Mouse (Mus musculus) ES-E14 (cell line): ENCODE data around the gene Il12rb1. TPM values are rescaled to one million over a fixed set of nuclear protein-coding genes. Genes with fewer than 3 reads are reported as not detected.
A peak's percentile ranks its signal among the peaks of the same experiment; 100 is the strongest.

Source experiments
- DNase-seq: peaks from one replicate; pipeline ENCODE4 v3.0.0-alpha.2; 2013; ENCODE audit warnings: low read depth, low spot score
- H3K27ac ChIP-seq: 2 replicates; pipeline ENCODE4 v1.5.1; 2012; ENCODE audit warnings: low read depth, mild to moderate bottlenecking, low read length, moderate library complexity, mixed read lengths; ENCODE audit not compliant: poor library complexity, insufficient read depth, severe bottlenecking
- H3K36me3 ChIP-seq: 2 replicates; pipeline ENCODE4 v1.6.1; 2012; ENCODE audit warnings: mild to moderate bottlenecking, low read length, moderate library complexity, mixed read lengths; ENCODE audit not compliant: control insufficient read depth, poor library complexity, insufficient read depth, severe bottlenecking
- H3K4me1 ChIP-seq, 2 experiments: fragments of 150-350 bp in 1 of 2; sonication (generic) in 1 of 2; 2 replicates each; pipeline ENCODE4 v1.6.1; 2012; ENCODE audit warnings: low read length in 2 of 2, mild to moderate bottlenecking in 1 of 2, mixed read lengths in 1 of 2; ENCODE audit not compliant: control insufficient read depth in 2 of 2, insufficient read depth in 2 of 2, poor library complexity in 1 of 2
- H3K4me3 ChIP-seq, 2 experiments: fragments of 150-350 bp in 1 of 2; sonication (generic) in 1 of 2; 2 replicates each; pipeline ENCODE4 v1.5.1; 2012; ENCODE audit warnings: low read length in 2 of 2, low read depth in 1 of 2, mild to moderate bottlenecking in 1 of 2, mixed read lengths in 1 of 2; ENCODE audit not compliant: insufficient read depth in 1 of 2, poor library complexity in 1 of 2, severe bottlenecking in 1 of 2
- H3K9ac ChIP-seq: 2 replicates; pipeline ENCODE4 v1.6.1; 2012; ENCODE audit warnings: low read depth, mild to moderate bottlenecking, low read length, mixed read lengths; ENCODE audit not compliant: poor library complexity, insufficient read depth, severe bottlenecking
- H3K9me3 ChIP-seq: fragments of 150-350 bp; sonication (generic); 2 replicates; pipeline ENCODE4 v1.6.1; 2012; ENCODE audit warnings: low read depth, mild to moderate bottlenecking, low read length; ENCODE audit not compliant: control insufficient read depth, insufficient read depth
- CHD2 ChIP-seq: IDR thresholded peaks from 2 replicates; pipeline ENCODE4 v1.6.1; 2014; ENCODE audit warnings: mild to moderate bottlenecking, low read depth, low read length, inconsistent platforms
- HCFC1 ChIP-seq: IDR thresholded peaks from 2 replicates; pipeline ENCODE4 v1.6.1; 2012; ENCODE audit warnings: low read length, inconsistent platforms, borderline replicate concordance; ENCODE audit not compliant: insufficient read depth
- MAFK ChIP-seq: IDR thresholded peaks from 2 replicates; pipeline ENCODE4 v1.6.1; 2014; ENCODE audit warnings: mild to moderate bottlenecking, low read depth, low read length, inconsistent platforms; ENCODE audit not compliant: insufficient read depth
- ZC3H11A ChIP-seq: IDR thresholded peaks from 2 replicates; pipeline ENCODE4 v1.6.1; 2012; ENCODE audit warnings: low read depth, mild to moderate bottlenecking, inconsistent platforms, low read length, borderline replicate concordance
- ZNF384 ChIP-seq: IDR thresholded peaks from 2 replicates; pipeline ENCODE4 v1.6.1; 2012; ENCODE audit warnings: low read depth, low read length, inconsistent platforms
- in situ Hi-C, 2 experiments: fragments of 600-800 bp; cut with MboI; formaldehyde crosslinking; loops; one replicate each; pipeline ENCODE4 v1.15.1; 2025; ENCODE audit warnings: low sequenced_read_pairs in 2 of 2, inconsistent platforms in 1 of 2; ENCODE audit not compliant: unreplicated experiment in 2 of 2
- total RNA-seq: library from RNA; depleted of rRNA; stranded (reverse); fragments of 300-350 nt; gene quantifications from 2 replicates; pipeline ENCODE4 v1.2.3, GENCODE M21; 2012

The Il12rb1 gene
- total RNA-seq, 1 experiment, result 1.2 TPM

DNA sequence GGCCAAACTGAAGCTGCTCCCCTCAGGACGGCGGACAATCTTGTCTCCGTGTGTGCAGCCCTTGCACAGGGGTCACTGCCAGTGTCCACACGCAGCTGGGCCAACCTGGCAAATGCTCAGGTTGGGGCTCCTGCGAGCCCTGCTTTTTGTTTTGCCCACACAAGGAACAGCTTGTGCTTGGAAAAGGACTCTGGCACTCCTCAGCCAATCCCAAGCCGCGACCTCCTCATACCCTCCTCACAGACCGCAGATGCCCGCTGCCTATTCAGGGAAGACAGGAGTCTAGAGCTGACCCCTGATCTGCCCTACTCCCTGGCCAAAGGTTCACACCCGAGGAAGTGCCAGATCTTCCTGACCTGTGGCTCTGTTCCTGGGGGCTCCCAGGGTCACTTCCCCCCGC, 24.1 kb downstream of the Il12rb1 start:
- TF ChIP-seq CHD2, result no peak
- peaks cover 0 to 8% of the 10 kb centered on the region in 2 experiments; a peak in 2 of 4 replicates for H3K4me1 ChIP-seq
- H3K27ac ChIP-seq, result no peak overlapping the region
- H3K9ac ChIP-seq, result no peak overlapping the region
- no peak overlapping the region for H3K4me3 ChIP-seq
- peaks cover 18% of the 10 kb centered on the region for H3K36me3 ChIP-seq
- H3K9me3 ChIP-seq, result no peaks in the 10 kb centered on the region
- in situ Hi-C loops, result no loop called here
- DNase-seq, result no peak

DNA sequence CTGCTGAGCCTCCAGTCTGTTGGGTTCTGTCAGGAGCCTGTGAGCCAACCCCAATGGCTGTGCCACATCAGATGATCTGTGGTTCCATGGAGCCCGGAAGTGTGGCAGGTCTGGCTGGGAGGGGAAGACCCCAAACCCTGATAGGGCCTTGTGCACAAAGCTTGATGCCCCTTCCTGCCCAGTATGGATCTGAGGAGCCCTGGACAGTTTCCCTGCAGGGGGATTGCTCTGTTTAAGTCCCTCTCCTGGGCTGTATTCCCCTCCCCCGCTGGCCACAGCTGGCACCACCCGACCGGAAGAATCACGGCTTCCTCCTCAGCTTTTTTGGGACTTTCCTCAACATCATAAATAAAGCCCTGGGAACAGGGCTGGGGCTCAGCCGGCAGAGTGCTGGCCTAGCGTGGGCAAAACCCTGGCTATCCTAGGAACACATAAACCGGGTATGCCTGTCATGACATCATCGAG, 24.8 kb downstream of the Il12rb1 start:
- DNase-seq, result no peak
- Histone ChIP-seq H3K4me1 (peaks cover 0 to 8% of the 10 kb centered on the region in 2 experiments; a peak in 2 of 4 replicates), H3K9me3 (no peaks in the 10 kb centered on the region), H3K27ac (no peak overlapping the region), H3K9ac (no peak overlapping the region), H3K36me3 (peaks cover 18% of the 10 kb centered on the region), H3K4me3 (no peak overlapping the region)
- no peak for TF ChIP-seq MAFK
- TF ChIP-seq CHD2, result no peak
- no peak for TF ChIP-seq ZNF384
- TF ChIP-seq ZC3H11A, result no peak
- no peak for TF ChIP-seq HCFC1
- in situ Hi-C loops, result no loop called here

- Histone ChIP-seq H3K9ac (peak overlapping the region; percentile 50), H3K4me1 (peaks cover 0 to 8% of the 10 kb centered on the region in 2 experiments; a peak in 2 of 4 replicates), H3K9me3 (no peaks in the 10 kb centered on the region), H3K36me3 (peaks cover 18% of the 10 kb centered on the region), H3K27ac (no peak overlapping the region), H3K4me3 (peak overlapping the region in 1 of 2 experiments; percentile 40; a peak in 2 of 4 replicates)
- no peak for TF ChIP-seq MAFK
- TF ChIP-seq CHD2, result no peak
- no peak for DNase-seq
- in situ Hi-C loops, result no loop called here
Observed at GRCm38 (mm10) chr8:70833520-70833919, 25.3 kb downstream of the Il12rb1 start.

DNA sequence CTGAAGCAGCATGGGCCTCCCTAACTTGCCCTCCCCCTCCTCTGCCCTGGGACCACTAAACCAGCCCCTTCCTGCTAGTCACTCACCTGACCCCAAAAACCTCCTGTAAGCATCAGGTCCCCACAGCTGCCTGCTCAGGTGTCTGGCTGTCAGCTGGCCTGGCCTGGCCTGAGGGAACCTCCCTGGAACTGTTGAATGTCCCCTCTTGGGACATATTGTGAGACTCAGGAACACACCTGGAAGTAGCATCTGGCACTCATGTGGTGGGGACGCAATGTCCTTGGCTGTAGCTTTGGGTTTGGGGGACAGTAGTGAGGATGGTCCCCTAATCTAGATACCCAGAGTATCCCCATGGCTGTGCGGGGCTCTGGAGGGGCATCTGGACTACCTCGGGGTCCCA, 25.8 kb downstream of the Il12rb1 start:
- no peak overlapping the region for H3K27ac ChIP-seq
- H3K36me3 ChIP-seq, result peaks cover 18% of the 10 kb centered on the region
- TF ChIP-seq ZC3H11A (no peak), HCFC1 (no peak), MAFK (no peak), CHD2 (no peak), ZNF384 (no peak)
- no peak overlapping the region for H3K4me3 ChIP-seq
- peak overlapping the region; percentile 50; the same call in 1 of the 2 replicates for H3K9ac ChIP-seq
- peaks cover 0 to 8% of the 10 kb centered on the region in 2 experiments; a peak in 2 of 4 replicates for H3K4me1 ChIP-seq
- H3K9me3 ChIP-seq, result no peaks in the 10 kb centered on the region
- no peak for DNase-seq
- in situ Hi-C loops, result no loop called here

GRCm38 (mm10) chr8:70836666-70837065, 28.4 kb downstream of the Il12rb1 start:
- Histone ChIP-seq H3K9ac (no peak overlapping the region), H3K4me1 (peaks cover 4 to 8% of the 10 kb centered on the region in 2 experiments), H3K4me3 (no peak overlapping the region), H3K27ac (no peak overlapping the region), H3K9me3 (no peaks in the 10 kb centered on the region), H3K36me3 (peaks cover 18% of the 10 kb centered on the region)
- no peak for DNase-seq
- in situ Hi-C loops, result no loop called here
- TF ChIP-seq ZC3H11A, result no peak
- no peak for TF ChIP-seq MAFK
- TF ChIP-seq ZNF384, result no peak
- no peak for TF ChIP-seq CHD2
- no peak for TF ChIP-seq HCFC1
